Mouse (Mus musculus): ENCODE data around the gene Hddc3. TPM values are rescaled to one million over a fixed set of nuclear protein-coding genes. Genes with fewer than 3 reads are reported as not detected.

The Hddc3 gene
- total and polyA plus RNA-seq, 3 experiments, result 47.1 to 58.1 TPM; not detected in 1

- Histone ChIP-seq H3K4me3 (ENCODE audit: control insufficient read depth in 1 of 2, insufficient read depth in 1 of 2, low read depth in 2 of 2, low read length in 2 of 2) (no peak overlapping the region), H3K4me1 (ENCODE audit: control insufficient read depth in 1 of 2, insufficient read depth in 2 of 2, low read length in 2 of 2) (peaks cover 6 to 25% of the 10 kb centered on the region in 2 experiments), H3K36me3 (ENCODE audit: control insufficient read depth in 1 of 2, insufficient read depth in 2 of 2, low read length in 2 of 2) (peaks cover 0 to 17% of the 10 kb centered on the region in 2 experiments; a peak in 2 of 4 replicates), H3K9me3 (replicated peaks; ENCODE audit: insufficient read depth, low read length) (no peaks in the 10 kb centered on the region), H3K27ac (ENCODE audit: control insufficient read depth, low read depth, low read length) (no peak overlapping the region), H3K27me3 (ENCODE audit: control insufficient read depth in 1 of 2, insufficient read depth in 2 of 2, low read length in 2 of 2) (no peaks in the 10 kb centered on the region), H3K79me2 (ENCODE audit: control insufficient read depth, insufficient read depth, low read length, poor library complexity) (peaks cover 30% of the 10 kb centered on the region), H3K9ac (ENCODE audit: control insufficient read depth, low read depth, low read length, poor library complexity, severe bottlenecking) (no peak overlapping the region)
- DNase-seq (ENCODE audit: low read depth, low spot score), result no peak
- TF ChIP-seq GABPA (IDR thresholded peaks at IDR 0.05; ENCODE audit: low read depth, low read length) (no peak), ELF1 (IDR thresholded peaks at IDR 0.05; ENCODE audit: low read depth, low read length) (no peak), USF1 (IDR thresholded peaks at IDR 0.05; ENCODE audit: low read depth, low read length) (no peak), EP300 (IDR thresholded peaks at IDR 0.05; ENCODE audit: low read depth in 1 of 2, low read length in 2 of 2) (no peak), RCOR1 (IDR thresholded peaks at IDR 0.05; ENCODE audit: low read depth, low read length) (no peak), RAD21 (IDR thresholded peaks at IDR 0.05; ENCODE audit: low read depth, low read length) (no peak), ZMIZ1 (IDR thresholded peaks at IDR 0.05; ENCODE audit: low read depth, low read length) (no peak), TCF12 (IDR thresholded peaks at IDR 0.05; ENCODE audit: low read depth, low read length) (no peak)
These were observed 57.2 kb downstream of the Hddc3 start for GRCm38 (mm10) chr7:80400099-80400498.

Other genes with a start within 250 kb of the Hddc3 start
- 121 and 141 TPM in 2 replicates for gene Idh2, start 227.7 kb upstream of the Hddc3 start, total RNA-seq (2012; rRNA removed)
- 100 to 1,000 TPM; 181 to 268 TPM for gene Idh2, start 227.7 kb upstream of the Hddc3 start, polyA plus RNA-seq (2012; ENCODE audit: insufficient read depth in 1 of 2, insufficient read length in 2 of 2, low read depth in 1 of 2, low replicate concordance in 2 of 2, missing spikeins in 1 of 2)
- gene Sema4b, start 156.3 kb upstream of the Hddc3 start, total RNA-seq (2012; rRNA removed), result 8.4 and 10.9 TPM in 2 replicates
- gene Sema4b, start 156.3 kb upstream of the Hddc3 start, polyA plus RNA-seq (2012; ENCODE audit: insufficient read depth in 1 of 2, insufficient read length in 2 of 2, low read depth in 1 of 2, low replicate concordance in 2 of 2, missing spikeins in 1 of 2), result 10 to 100 TPM in 1 of 2 experiments, not detected in 1; 17.3 TPM
- 69.3 and 84.5 TPM in 2 replicates for gene Cib1, start 110.3 kb upstream of the Hddc3 start, total RNA-seq (2012; rRNA removed)
- 100 to 1,000 TPM in 1 of 2 experiments, not detected in 1; 145 TPM for gene Cib1, start 110.3 kb upstream of the Hddc3 start, polyA plus RNA-seq (2012; ENCODE audit: insufficient read depth in 1 of 2, insufficient read length in 2 of 2, low read depth in 1 of 2, low replicate concordance in 2 of 2, missing spikeins in 1 of 2)
- 3.4 and 4.0 TPM in 2 replicates for gene Gdpgp1, start 110.2 kb upstream of the Hddc3 start, total RNA-seq (2012; rRNA removed)
- 1 to 10 TPM in 1 of 2 experiments, not detected in 1; 4.6 TPM for gene Gdpgp1, start 110.2 kb upstream of the Hddc3 start, polyA plus RNA-seq (2012; ENCODE audit: insufficient read depth in 1 of 2, insufficient read length in 2 of 2, low read depth in 1 of 2, low replicate concordance in 2 of 2, missing spikeins in 1 of 2)
- 0.39 and 0.46 TPM in 2 replicates for gene Ttll13, start 96.7 kb upstream of the Hddc3 start, total RNA-seq (2012; rRNA removed)
- gene Ttll13, start 96.7 kb upstream of the Hddc3 start, polyA plus RNA-seq (2012; ENCODE audit: insufficient read depth in 1 of 2, insufficient read length in 2 of 2, low read depth in 1 of 2, low replicate concordance in 2 of 2, missing spikeins in 1 of 2), result under 1 TPM in 1 of 2 experiments, not detected in 1; 0.40 TPM
- 42.8 and 48.0 TPM in 2 replicates for gene Ngrn, start 81.9 kb upstream of the Hddc3 start, total RNA-seq (2012; rRNA removed)
- gene Ngrn, start 81.9 kb upstream of the Hddc3 start, polyA plus RNA-seq (2012; ENCODE audit: insufficient read depth in 1 of 2, insufficient read length in 2 of 2, low read depth in 1 of 2, low replicate concordance in 2 of 2, missing spikeins in 1 of 2), result 10 to 100 TPM in 1 of 2 experiments, not detected in 1; 37.2 TPM
- gene Vps33b, start 73.5 kb upstream of the Hddc3 start, total RNA-seq (2012; rRNA removed), result 24.9 and 27.6 TPM in 2 replicates
- 10 to 100 TPM in 1 of 2 experiments, not detected in 1; 23.4 TPM for gene Vps33b, start 73.5 kb upstream of the Hddc3 start, polyA plus RNA-seq (2012; ENCODE audit: insufficient read depth in 1 of 2, insufficient read length in 2 of 2, low read depth in 1 of 2, low replicate concordance in 2 of 2, missing spikeins in 1 of 2)
- 68.5 and 71.7 TPM in 2 replicates for gene Prc1, start 48.7 kb upstream of the Hddc3 start, total RNA-seq (2012; rRNA removed)
- gene Prc1, start 48.7 kb upstream of the Hddc3 start, polyA plus RNA-seq (2012; ENCODE audit: insufficient read depth in 1 of 2, insufficient read length in 2 of 2, low read depth in 1 of 2, low replicate concordance in 2 of 2, missing spikeins in 1 of 2), result 100 to 1,000 TPM in 1 of 2 experiments, 10 to 100 TPM in 1; 82.2 to 108 TPM
- 13.8 and 20.2 TPM in 2 replicates for gene Rccd1, start 18.6 kb upstream of the Hddc3 start, total RNA-seq (2012; rRNA removed)
- 10 to 100 TPM in 1 of 2 experiments, not detected in 1; 16.8 TPM for gene Rccd1, start 18.6 kb upstream of the Hddc3 start, polyA plus RNA-seq (2012; ENCODE audit: insufficient read depth in 1 of 2, insufficient read length in 2 of 2, low read depth in 1 of 2, low replicate concordance in 2 of 2, missing spikeins in 1 of 2)
- 20.3 and 28.2 TPM in 2 replicates for gene Unc45a, start 2.1 kb upstream of the Hddc3 start, total RNA-seq (2012; rRNA removed)
- 10 to 100 TPM in 1 of 2 experiments, not detected in 1; 26.1 TPM for gene Unc45a, start 2.1 kb upstream of the Hddc3 start, polyA plus RNA-seq (2012; ENCODE audit: insufficient read depth in 1 of 2, insufficient read length in 2 of 2, low read depth in 1 of 2, low replicate concordance in 2 of 2, missing spikeins in 1 of 2)
- gene Man2a2, start 28.3 kb downstream of the Hddc3 start, total RNA-seq (2012; rRNA removed), result 17.4 and 19.2 TPM in 2 replicates
- 10 to 100 TPM in 1 of 2 experiments, not detected in 1; 38.6 TPM for gene Man2a2, start 28.3 kb downstream of the Hddc3 start, polyA plus RNA-seq (2012; ENCODE audit: insufficient read depth in 1 of 2, insufficient read length in 2 of 2, low read depth in 1 of 2, low replicate concordance in 2 of 2, missing spikeins in 1 of 2)
- gene Fes, start 44.8 kb downstream of the Hddc3 start, total RNA-seq (2012; rRNA removed), result 1.3 and 2.7 TPM in 2 replicates
- gene Fes, start 44.8 kb downstream of the Hddc3 start, polyA plus RNA-seq (2012; ENCODE audit: insufficient read depth in 1 of 2, insufficient read length in 2 of 2, low read depth in 1 of 2, low replicate concordance in 2 of 2, missing spikeins in 1 of 2), result 1 to 10 TPM in 1 of 2 experiments, not detected in 1; 6.6 TPM
- gene Furin, start 62.3 kb downstream of the Hddc3 start, total RNA-seq (2012; rRNA removed), result 11.6 and 13.7 TPM in 2 replicates
- gene Furin, start 62.3 kb downstream of the Hddc3 start, polyA plus RNA-seq (2012; ENCODE audit: insufficient read depth in 1 of 2, insufficient read length in 2 of 2, low read depth in 1 of 2, low replicate concordance in 2 of 2, missing spikeins in 1 of 2), result 10 to 100 TPM in 1 of 2 experiments, not detected in 1; 32.3 TPM
- 24.6 and 28.5 TPM in 2 replicates for gene Blm, start 192.0 kb downstream of the Hddc3 start, total RNA-seq (2012; rRNA removed)
- 10 to 100 TPM; 52.0 to 83.8 TPM for gene Blm, start 192.0 kb downstream of the Hddc3 start, polyA plus RNA-seq (2012; ENCODE audit: insufficient read depth in 1 of 2, insufficient read length in 2 of 2, low read depth in 1 of 2, low replicate concordance in 2 of 2, missing spikeins in 1 of 2)